Mouse (Mus musculus) T-helper 17 cell (primary cell): ENCODE results near the gene Dhrs13.
"Not testable (repeated sequence)": the region's sequence is repeated elsewhere in the genome, so short reads cannot be mapped to it uniquely, and the experiment has no call there.

Experiments
- in situ Hi-C, 2 experiments: fragments of 300-600 bp; cut with MboI, MseI; formaldehyde crosslinking; loops; 1 replicate in 1 of 2; 2 replicates in 1 of 2; pipeline ENCODE4 v1.15.1; 2025; ENCODE audit warnings: high pct_unique_total_duplicates in 2 of 2

Dhrs13 gene

DNA sequence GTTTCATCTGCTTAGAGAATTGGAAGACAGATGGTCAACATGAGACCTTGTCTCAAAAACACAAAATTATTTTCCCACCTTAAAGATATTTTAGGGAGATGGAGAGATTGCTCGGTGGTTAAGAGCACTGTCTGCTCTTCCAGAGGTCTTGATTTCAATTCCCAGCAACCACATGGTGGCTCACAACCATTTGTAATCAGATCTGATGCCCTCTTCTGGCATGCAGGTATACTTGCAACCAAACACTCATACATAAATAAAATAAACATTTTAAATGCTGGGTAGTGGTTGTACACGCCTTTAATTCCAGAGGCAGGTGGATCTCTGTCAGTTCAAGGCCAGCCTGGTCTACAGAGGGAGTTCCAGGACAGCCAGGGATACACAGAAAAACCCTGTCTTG, 8.8 kb downstream of the Dhrs13 start:
- in situ Hi-C loops = no loop called here

DNA sequence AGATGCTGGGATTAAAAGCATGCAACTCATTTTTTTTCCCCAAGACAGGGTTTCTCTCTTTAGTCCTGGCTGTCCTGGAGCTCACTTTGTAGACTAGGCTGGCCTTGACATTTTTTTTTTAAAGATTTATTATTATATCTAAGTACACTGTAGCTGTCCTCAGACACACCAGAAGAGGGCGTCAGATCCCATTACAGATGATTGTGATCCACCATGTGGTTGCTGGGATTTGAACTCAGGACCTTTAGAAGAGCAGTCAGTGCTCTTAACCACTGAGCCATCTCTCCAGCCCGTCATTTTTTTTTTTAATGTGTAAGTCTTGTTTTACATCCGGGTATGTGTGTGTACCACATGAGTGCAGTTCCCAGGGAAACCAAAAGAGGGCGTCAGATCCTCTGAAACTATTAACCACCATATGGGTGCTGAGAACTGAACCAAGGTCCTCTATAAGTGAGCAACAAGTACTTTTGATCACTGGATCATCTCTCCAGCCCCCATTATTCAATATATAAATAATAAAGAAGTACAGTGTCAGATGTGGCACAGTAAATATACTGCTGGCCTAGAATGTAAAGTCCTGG, 10.3 kb downstream of the Dhrs13 start:
- in situ Hi-C loops = not testable (repeated sequence)

DNA sequence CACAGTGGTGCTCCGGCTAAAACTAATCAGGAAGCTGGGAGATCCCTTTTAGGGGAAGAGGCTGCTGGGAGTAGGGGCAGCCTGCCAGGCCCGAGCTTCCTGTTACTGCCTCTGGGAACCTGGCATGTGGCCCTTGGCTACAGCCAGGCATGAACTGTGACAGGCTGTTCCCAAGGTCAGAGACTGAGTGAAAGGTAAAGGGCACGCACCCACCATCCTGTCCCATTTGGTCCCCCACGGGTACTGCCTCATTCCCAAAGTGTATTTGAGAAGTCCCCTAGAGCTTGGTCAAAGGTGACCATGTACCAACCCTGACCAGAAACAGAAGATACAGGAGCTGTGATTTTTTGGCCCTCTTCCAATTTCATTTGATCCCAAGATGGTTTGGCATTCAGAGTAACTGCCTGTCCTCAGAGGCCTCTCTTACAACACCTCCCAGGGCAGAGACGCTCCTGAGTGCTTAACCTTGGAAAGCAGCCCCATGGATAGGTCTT, 12.7 kb downstream of the Dhrs13 start:
- in situ Hi-C loops = loop anchor here in 1 of 2 experiments (5.0 kb wide), 1 partner anchor 42 kb away; no protein-coding TSS in a partner anchor

DNA sequence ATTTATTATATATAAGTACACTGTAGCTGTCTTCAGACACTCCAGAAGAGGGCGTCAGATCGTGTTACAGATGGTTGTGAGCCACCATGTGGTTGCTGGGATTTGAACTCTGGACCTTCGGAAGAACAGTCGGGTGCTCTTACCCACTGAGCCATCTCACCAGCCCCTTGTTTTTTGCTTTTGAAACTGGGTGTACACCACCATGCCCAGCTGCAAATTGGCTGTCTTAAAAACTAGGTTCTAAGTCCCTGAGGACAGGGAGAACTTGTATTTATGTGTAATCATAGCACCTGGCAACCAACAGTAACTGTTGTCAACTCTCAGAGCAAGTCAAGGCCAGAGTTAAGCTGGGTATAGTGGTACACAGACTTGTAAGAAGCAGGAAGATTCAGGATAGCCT, 16.6 kb downstream of the Dhrs13 start:
- in situ Hi-C loops = loop anchor here in 1 of 2 experiments (5.0 kb wide), 1 partner anchor 39 kb away; no protein-coding TSS in a partner anchor

DNA sequence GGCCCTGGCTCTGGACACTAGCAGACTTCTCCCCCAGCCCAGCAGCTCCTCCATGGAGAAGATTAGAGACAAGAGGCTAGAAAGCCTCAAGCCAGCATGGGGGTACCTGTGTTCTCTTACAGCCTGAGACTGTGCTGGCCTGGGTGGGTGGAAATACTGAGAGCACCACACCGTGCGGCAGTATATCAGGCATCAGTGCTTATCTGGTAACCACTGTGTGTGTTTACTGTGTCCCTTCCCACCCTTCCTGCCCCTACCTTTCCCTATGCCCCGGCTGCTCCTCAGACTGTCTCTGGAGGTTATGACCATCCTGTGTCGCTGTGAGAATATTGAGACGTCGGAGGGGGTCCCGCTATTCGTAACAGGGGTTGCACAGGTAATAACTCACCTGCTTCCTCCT, 21.0 kb downstream of the Dhrs13 start:
- in situ Hi-C loops = no loop called here

- in situ Hi-C loops = no loop called here
These were observed 24.9 kb downstream of the Dhrs13 start for GRCm38 (mm10) chr11:78056946-78057345.

DNA sequence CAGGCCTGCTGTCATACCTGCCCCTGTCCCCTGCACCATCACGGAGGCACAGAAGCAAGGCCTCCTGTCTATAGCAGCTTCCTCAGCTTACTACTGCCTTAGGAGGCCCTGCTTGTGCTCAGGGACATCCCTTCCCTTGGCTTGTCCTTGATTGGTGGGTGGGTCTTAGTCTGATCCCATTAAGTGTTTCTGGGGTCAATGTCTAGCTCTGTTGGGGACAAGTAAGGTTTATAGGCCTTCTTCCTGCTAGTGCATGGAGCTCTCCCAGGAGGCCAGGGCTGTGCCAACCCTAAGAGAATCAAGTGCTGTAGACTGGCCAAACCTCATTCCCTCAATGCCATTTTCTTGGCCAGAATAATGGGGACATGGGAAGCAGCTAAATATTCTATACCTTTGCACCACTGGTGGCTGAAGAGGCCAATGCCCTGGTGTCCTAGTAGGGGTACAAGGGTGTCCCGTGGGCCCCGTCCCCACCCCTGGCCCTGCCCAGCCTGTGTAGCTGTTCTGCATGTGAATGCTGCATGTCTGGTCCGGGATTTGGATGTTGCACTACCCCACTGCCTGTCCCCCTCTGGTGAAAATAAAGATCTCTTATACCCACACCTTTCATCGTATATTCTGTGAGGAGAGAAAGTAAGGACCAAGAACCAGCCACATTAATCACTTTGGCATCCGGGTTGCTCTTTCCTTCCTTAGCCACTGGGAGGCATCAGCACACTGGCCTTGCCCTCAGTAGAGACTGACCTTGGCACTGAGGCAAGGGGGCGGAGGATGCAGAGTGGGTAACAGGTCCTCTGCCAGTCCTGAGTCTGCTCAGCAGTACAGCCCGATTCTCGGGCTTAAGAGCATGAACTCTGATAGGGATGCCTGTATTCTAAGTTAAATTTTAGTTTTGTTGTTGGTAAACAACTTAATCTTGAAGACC, 28.0 kb downstream of the Dhrs13 start:
- in situ Hi-C loops = no loop called here

GRCm38 (mm10) chr11:78062563-78062962, 30.5 kb downstream of the Dhrs13 start:
- in situ Hi-C loops = no loop called here

DNA sequence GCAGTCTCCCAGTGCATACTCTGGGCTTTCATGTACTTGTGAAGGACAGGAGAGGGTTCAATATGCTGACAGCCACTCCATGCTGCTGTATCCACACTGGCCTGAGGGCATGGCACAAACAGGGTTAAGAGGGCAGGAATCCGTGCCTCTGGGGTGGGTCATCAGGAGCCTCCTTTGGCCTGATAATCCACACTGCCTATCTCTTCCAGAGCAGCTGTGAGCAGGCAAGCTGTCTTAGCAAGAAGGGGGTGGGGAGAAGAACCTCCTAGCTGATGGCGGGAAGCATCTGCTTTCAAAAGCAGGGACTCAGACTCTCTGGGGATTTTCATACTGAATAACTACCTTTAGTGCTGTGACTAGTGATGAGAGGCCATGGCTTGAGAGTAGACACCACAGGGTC, 33.8 kb downstream of the Dhrs13 start:
- in situ Hi-C loops = no loop called here

DNA sequence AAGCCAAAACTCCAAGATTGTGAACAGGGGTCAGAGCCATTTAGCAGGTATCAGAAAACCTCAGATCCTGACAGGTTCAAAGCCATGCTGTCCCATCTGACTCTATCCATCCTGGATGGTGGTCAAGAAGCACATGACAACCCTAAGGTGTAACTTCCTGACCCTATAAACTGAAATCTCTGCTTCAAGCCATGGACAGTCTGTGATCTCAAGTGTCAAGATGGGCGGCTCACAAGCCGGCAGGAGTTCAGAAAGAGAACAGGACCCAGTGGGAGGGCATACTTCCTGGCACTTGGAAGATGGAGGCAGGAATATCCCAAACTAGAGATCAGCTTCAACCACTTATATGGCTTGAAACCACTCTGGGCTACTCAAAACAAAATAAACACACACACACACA, 34.6 kb downstream of the Dhrs13 start:
- in situ Hi-C loops = no loop called here

DNA sequence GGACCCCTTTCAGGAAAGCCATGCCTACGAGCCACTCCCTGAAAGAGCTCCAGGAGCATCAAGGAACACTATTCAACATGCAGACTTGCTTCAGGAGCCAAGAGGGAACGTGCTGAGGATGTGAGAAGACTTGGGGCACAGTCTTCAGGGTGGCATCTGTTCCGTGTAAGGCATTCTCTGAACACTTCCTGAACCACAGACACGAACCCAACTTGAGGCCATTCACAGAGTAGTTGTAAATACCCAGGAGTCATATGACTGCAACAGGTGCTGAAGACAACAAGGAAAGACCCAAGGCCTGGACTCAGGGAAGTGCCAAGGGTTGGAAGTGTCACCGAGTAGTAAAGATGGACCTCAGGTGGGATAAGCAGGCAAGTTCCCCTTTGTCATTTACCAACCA, 35.5 kb downstream of the Dhrs13 start:
- in situ Hi-C loops = no loop called here

- in situ Hi-C loops = no loop called here
These were observed 37.0 kb downstream of the Dhrs13 start for GRCm38 (mm10) chr11:78069130-78069529.

DNA sequence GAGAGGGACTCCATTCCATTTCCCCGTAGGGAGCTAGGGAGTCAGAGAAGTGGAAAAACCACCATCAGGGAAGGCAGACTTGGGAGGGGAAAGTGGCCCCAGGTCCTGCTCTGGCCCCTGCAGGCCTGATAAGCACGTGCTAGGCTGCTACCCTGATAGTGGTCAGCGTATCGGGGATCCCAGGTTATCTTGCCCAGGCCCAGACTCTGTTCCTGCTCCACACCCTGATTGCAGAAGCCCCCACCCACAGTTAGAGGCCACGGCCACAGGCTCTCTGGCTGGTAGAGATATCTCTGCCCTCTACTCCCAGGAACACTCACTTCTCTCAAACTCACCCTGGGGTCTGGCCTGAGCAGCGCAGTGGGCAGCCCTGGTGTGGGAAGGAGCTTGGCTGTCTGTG, 37.6 kb downstream of the Dhrs13 start:
- in situ Hi-C loops = loop anchor here (5.0 to 10.0 kb wide), 2 partner anchors 58 to 685 kb away; partner anchors contain the start of gene Ccnq (in 1 of the 2)

- in situ Hi-C loops = loop anchor here (5.0 to 10.0 kb wide), 2 partner anchors 55 to 683 kb away; partner anchors contain the start of gene Ccnq (in 1 of the 2)
These were observed 39.9 kb downstream of the Dhrs13 start for GRCm38 (mm10) chr11:78071938-78072337.

- in situ Hi-C loops = loop anchor here (5.0 to 10.0 kb wide), 2 partner anchors 55 to 682 kb away; partner anchors contain the start of gene Ccnq (in 1 of the 2)
These were observed 40.5 kb downstream of the Dhrs13 start for GRCm38 (mm10) chr11:78072425-78073130.

GRCm38 (mm10) chr11:78073577-78074276, 41.6 kb downstream of the Dhrs13 start:
- in situ Hi-C loops = loop anchor here (5.0 to 10.0 kb wide), 2 partner anchors 54 to 681 kb away; partner anchors contain the start of gene Ccnq (in 1 of the 2)

GRCm38 (mm10) chr11:78074277-78074652, 42.2 kb downstream of the Dhrs13 start:
- in situ Hi-C loops = loop anchor here (5.0 to 10.0 kb wide), 2 partner anchors 53 to 681 kb away; partner anchors contain the start of gene Ccnq (in 1 of the 2)

DNA sequence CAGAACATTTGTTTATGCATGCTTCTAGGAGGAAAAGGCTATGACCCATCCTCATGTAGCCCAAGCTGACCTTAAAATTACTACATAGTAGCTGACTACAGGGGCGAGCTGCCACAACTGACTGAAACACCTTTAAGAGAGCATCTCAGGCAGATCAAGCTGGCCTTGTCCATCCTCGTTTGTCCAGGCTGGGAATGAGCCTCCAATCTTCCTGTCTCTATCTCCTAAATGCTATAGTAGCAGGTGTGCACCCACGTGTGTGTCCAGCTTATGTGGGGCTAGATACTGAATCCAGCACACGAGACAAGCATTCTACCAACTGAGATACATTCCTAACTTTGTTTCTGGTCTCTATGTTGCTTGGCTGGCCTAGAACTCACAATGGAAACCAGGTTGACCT, 42.6 kb downstream of the Dhrs13 start:
- in situ Hi-C loops = loop anchor here (5.0 to 10.0 kb wide), 2 partner anchors 53 to 680 kb away; partner anchors contain the start of gene Ccnq (in 1 of the 2)

- in situ Hi-C loops = loop anchor here (5.0 to 10.0 kb wide), 3 partner anchors 87 to 1715 kb away; partner anchors contain the start of genes Ccnq (in 1 of the 2) and Traf4 (in 1 of the 2)
These were observed 48.2 kb downstream of the Dhrs13 start, which contains the start of gene Eral1 for GRCm38 (mm10) chr11:78079961-78080921. Gene Eral1 (minus strand): TSS chr11:78080383.
